9 mouse cellular contexts compared by ENCODE assay signal in genomic region chr11:11872140-11872795, GRCm38 (mm10). TPM values are rescaled to one million over a fixed set of nuclear protein-coding genes. Genes with fewer than 3 reads are reported as not detected.
DNase-seq lines count a peak whose midpoint lies in the region; ATAC-seq and TF ChIP-seq lines count a peak whose summit lies in the region.
"Had no signal": no experiment of that assay in that cellular context is flagged by ENCODE, and none has a peak within 500 bp of the region (broad histone marks: within the 10 kb centered on the region; RNA-seq: fewer than 3 reads in every experiment).

No protein-coding gene starts in this region.

- DNase-seq in forebrain, embryonic 11.5 days (ENCODE audit: low spot score): no peak
- peak; percentile 29 for DNase-seq in liver, embryonic 11.5 days (ENCODE audit: low spot score)
- no peak for DNase-seq in layer of hippocampus, adult 9-11 months
- no peak for DNase-seq in cerebellum, postnatal 14 days
- DNase-seq: B cell, adult 2 months had no signal

- no peaks in the 10 kb centered on the region for H3K36me3 ChIP-seq in forebrain, embryonic 13.5 days (ENCODE audit: poor library complexity, severe bottlenecking)
- H3K36me3 ChIP-seq in forebrain, embryonic 11.5 days (ENCODE audit: control insufficient read depth, insufficient read depth, low read length): no peaks in the 10 kb centered on the region
- H3K36me3 ChIP-seq in liver, embryonic 11.5 days (ENCODE audit: control insufficient read depth, insufficient read depth, low read length): no peaks in the 10 kb centered on the region
- H3K36me3 ChIP-seq in liver, embryonic 12.5 days: no peaks in the 10 kb centered on the region
- no peaks in the 10 kb centered on the region for H3K36me3 ChIP-seq in embryonic facial prominence, embryonic 13.5 days
- no peaks in the 10 kb centered on the region for H3K36me3 ChIP-seq in myocyte (ENCODE audit: control insufficient read depth, insufficient read depth)

- H3K4me3 ChIP-seq in forebrain, embryonic 13.5 days: no peak overlapping the region
- no peak overlapping the region for H3K4me3 ChIP-seq in forebrain, embryonic 11.5 days (ENCODE audit: low read depth, low read length)
- no peak overlapping the region for H3K4me3 ChIP-seq in liver, embryonic 11.5 days (ENCODE audit: low read depth, low read length)
- no peak overlapping the region for H3K4me3 ChIP-seq in liver, embryonic 12.5 days
- no peak overlapping the region for H3K4me3 ChIP-seq in embryonic facial prominence, embryonic 13.5 days
- H3K4me3 ChIP-seq in myocyte: no peak overlapping the region

- TF ChIP-seq POLR2A in myocyte (IDR thresholded peaks at IDR 0.05; ENCODE audit: insufficient read length, low read depth): no peak

- H3K79me2 ChIP-seq in myocyte (ENCODE audit: control insufficient read depth, insufficient read depth): no peaks in the 10 kb centered on the region

- no peak overlapping the region for H3K9ac ChIP-seq in forebrain, embryonic 13.5 days
- no peak overlapping the region for H3K9ac ChIP-seq in forebrain, embryonic 11.5 days (ENCODE audit: low read length)
- no peak overlapping the region for H3K9ac ChIP-seq in liver, embryonic 11.5 days (ENCODE audit: low read depth, low read length)
- H3K9ac ChIP-seq in liver, embryonic 12.5 days: no peak overlapping the region
- H3K9ac ChIP-seq in embryonic facial prominence, embryonic 13.5 days: no peak overlapping the region

- 46% methylated on average over 3 of the region's 3 CpGs for WGBS in forebrain, embryonic 13.5 days
- WGBS in forebrain, embryonic 11.5 days: 82% methylated on average over 3 of the region's 3 CpGs
- WGBS in liver, embryonic 11.5 days: 53% methylated on average over 3 of the region's 3 CpGs
- WGBS in liver, embryonic 12.5 days (ENCODE audit: insufficient replicate concordance): 46% methylated on average over 3 of the region's 3 CpGs
- 64% methylated on average over 3 of the region's 3 CpGs for WGBS in embryonic facial prominence, embryonic 13.5 days

- H3ac ChIP-seq in myocyte (ENCODE audit: control insufficient read depth, insufficient read length): no peak overlapping the region

- peaks cover 42% of the 10 kb centered on the region for H3K4me1 ChIP-seq in forebrain, embryonic 13.5 days
- H3K4me1 ChIP-seq in forebrain, embryonic 11.5 days (replicated peaks; ENCODE audit: control insufficient read depth, insufficient read depth, low read length): peaks cover 20% of the 10 kb centered on the region; the same call in 1 of the 2 replicates
- peaks cover 25% of the 10 kb centered on the region for H3K4me1 ChIP-seq in liver, embryonic 11.5 days (replicated peaks; ENCODE audit: control insufficient read depth, insufficient read depth, low read length)
- H3K4me1 ChIP-seq in liver, embryonic 12.5 days: peaks cover 57% of the 10 kb centered on the region
- H3K4me1 ChIP-seq in embryonic facial prominence, embryonic 13.5 days: peaks cover 49% of the 10 kb centered on the region

- H3K9me3 ChIP-seq in forebrain, embryonic 13.5 days (replicated peaks): no peaks in the 10 kb centered on the region
- no peaks in the 10 kb centered on the region for H3K9me3 ChIP-seq in forebrain, embryonic 11.5 days (ENCODE audit: control insufficient read depth, low read length)
- H3K9me3 ChIP-seq in liver, embryonic 11.5 days (ENCODE audit: control insufficient read depth, low read length): no peaks in the 10 kb centered on the region
- H3K9me3 ChIP-seq in liver, embryonic 12.5 days (replicated peaks): no peaks in the 10 kb centered on the region
- no peaks in the 10 kb centered on the region for H3K9me3 ChIP-seq in embryonic facial prominence, embryonic 13.5 days

- no peak for ATAC-seq in forebrain, embryonic 13.5 days
- ATAC-seq in forebrain, embryonic 11.5 days (replicated peaks; ENCODE audit: low FRiP score): no peak
- no peak for ATAC-seq in liver, embryonic 11.5 days (replicated peaks; ENCODE audit: low FRiP score)
- no peak for ATAC-seq in liver, embryonic 12.5 days
- ATAC-seq in embryonic facial prominence, embryonic 13.5 days (ENCODE audit: insufficient number of reproducible peaks, insufficient read depth, low FRiP score, low TSS enrichment, low read depth): no peak

- H3K4me2 ChIP-seq in forebrain, embryonic 13.5 days: no peak overlapping the region
- H3K4me2 ChIP-seq in forebrain, embryonic 11.5 days (ENCODE audit: low read depth, low read length, severe bottlenecking): no peak overlapping the region
- no peak overlapping the region for H3K4me2 ChIP-seq in liver, embryonic 11.5 days
- H3K4me2 ChIP-seq in liver, embryonic 12.5 days: no peak overlapping the region
- H3K4me2 ChIP-seq in embryonic facial prominence, embryonic 13.5 days: no peak overlapping the region
- H3K4me2 ChIP-seq in myocyte (ENCODE audit: low read depth): peak overlapping the region; percentile 12

- H3K27me3 ChIP-seq in forebrain, embryonic 13.5 days: 0 out of 2 replicates have a peak, but pooled peaks cover 3% of the 10 kb centered on the region
- H3K27me3 ChIP-seq in forebrain, embryonic 11.5 days (ENCODE audit: control insufficient read depth, insufficient read depth, low read length): no peaks in the 10 kb centered on the region; the same call in 1 of the 2 replicates
- no peaks in the 10 kb centered on the region for H3K27me3 ChIP-seq in liver, embryonic 11.5 days (replicated peaks; ENCODE audit: control insufficient read depth, insufficient read depth, low read length)
- no peaks in the 10 kb centered on the region for H3K27me3 ChIP-seq in liver, embryonic 12.5 days (replicated peaks)
- H3K27me3 ChIP-seq in embryonic facial prominence, embryonic 13.5 days: no peaks in the 10 kb centered on the region
- H3K27me3 ChIP-seq in myocyte (ENCODE audit: control insufficient read depth, insufficient read depth, insufficient read length): no peaks in the 10 kb centered on the region

- H3K27ac ChIP-seq in forebrain, embryonic 13.5 days: peak overlapping the region; percentile 25; the same call in 1 of the 2 replicates
- no peak overlapping the region for H3K27ac ChIP-seq in forebrain, embryonic 11.5 days (ENCODE audit: low read depth, low read length)
- no peak overlapping the region for H3K27ac ChIP-seq in liver, embryonic 11.5 days (ENCODE audit: low read depth, low read length)
- no peak overlapping the region for H3K27ac ChIP-seq in liver, embryonic 12.5 days
- H3K27ac ChIP-seq in embryonic facial prominence, embryonic 13.5 days: peak overlapping the region; percentile 90

TF ChIP-seq in myocyte, 11 proteins besides CTCF, POLR2A, EP300 and RAD21:
- TF ChIP-seq MYOD1 (IDR thresholded peaks at IDR 0.05; ENCODE audit: control insufficient read depth in 1 of 3, insufficient read length in 2 of 3, low read depth in 2 of 3) (peak in 2 of 3 experiments; percentile 87 to 89), TCF12 (IDR thresholded peaks at IDR 0.05; ENCODE audit: insufficient read depth, poor library complexity, severe bottlenecking) (no peak), REST (IDR thresholded peaks at IDR 0.05; ENCODE audit: insufficient read depth, insufficient read length) (no peak), USF1 (IDR thresholded peaks at IDR 0.05; ENCODE audit: low read depth) (no peak), POLR2AphosphoS2 (IDR thresholded peaks at IDR 0.05; ENCODE audit: insufficient read length, low read depth) (no peak), SRF (IDR thresholded peaks at IDR 0.05; ENCODE audit: control insufficient read depth, insufficient read length, low read depth) (no peak), TCF3 (IDR thresholded peaks at IDR 0.05; ENCODE audit: insufficient read length, low read depth) (peak; percentile 62), MYOG (IDR thresholded peaks at IDR 0.05; ENCODE audit: control insufficient read depth in 1 of 3, insufficient read depth in 1 of 3, insufficient read length in 2 of 3, low read depth in 2 of 3) (peak; percentile 8 to 77 (median 10)), E2F4 (IDR thresholded peaks at IDR 0.05; ENCODE audit: insufficient read depth) (no peak), CEBPB (IDR thresholded peaks at IDR 0.05; ENCODE audit: insufficient read depth, poor library complexity, severe bottlenecking) (no peak), MAX (IDR thresholded peaks at IDR 0.05; ENCODE audit: low read depth) (no peak)

RNA-seq across cellular contexts. Expression of gene Ddc, which starts 25.7 kb away (rescaled TPM):
- polyA plus RNA-seq in forebrain, embryonic 13.5 days (2015; fragmentation: Nextera tagmentation; extraction: Ambion mirVana): 6.2 and 7.4 TPM in 2 replicates
- polyA plus RNA-seq in forebrain, embryonic 11.5 days (2014; fragmentation: Nextera tagmentation; extraction: Ambion mirVana): 6.8 and 8.7 TPM in 2 replicates
- polyA plus RNA-seq in liver, embryonic 11.5 days (2014; fragmentation: Nextera tagmentation; extraction: Ambion mirVana): 15.9 and 17.2 TPM in 2 replicates
- polyA plus RNA-seq in liver, embryonic 12.5 days (2016; fragmentation: Nextera tagmentation; extraction: Ambion mirVana): 9.3 and 10.4 TPM in 2 replicates
- 5.3 and 5.8 TPM in 2 replicates for polyA plus RNA-seq in embryonic facial prominence, embryonic 13.5 days (2015; fragmentation: Nextera tagmentation; extraction: Ambion mirVana)
- polyA plus RNA-seq in myocyte (2012; fragmentation: generic; extraction: Trizol): 7.5 TPM

Comparison
In these comparisons a context has a peak if more than half of its experiments do, and no peak if none do; other contexts are left out.
1. H3K27ac ChIP-seq: peak in forebrain, embryonic 13.5 days (single experiment) and embryonic facial prominence, embryonic 13.5 days (single experiment); none in forebrain, embryonic 11.5 days (single experiment), liver, embryonic 11.5 days (single experiment) and liver, embryonic 12.5 days (single experiment).